Mouse (Mus musculus) kidney, embryonic 15.5 days (tissue): ENCODE measurements around the gene Smim27. TPM values are rescaled to one million over a fixed set of nuclear protein-coding genes. Genes with fewer than 3 reads are reported as not detected.

Experiments used
- ATAC-seq: fragments of 200-750 bp; cut with Nextera tagmentation; replicated peaks from 2 replicates; pipeline ENCODE4 v1.8.0; 2017; ENCODE audit warnings: moderate TSS enrichment; ENCODE audit not compliant: low FRiP score
- H3K27ac ChIP-seq: fragments of 300-500 bp; sonication (generic); 2 replicates; pipeline ENCODE4 v1.5.1; 2015; ENCODE audit warnings: mild to moderate bottlenecking, inconsistent platforms
- H3K27me3 ChIP-seq: fragments of 300-500 bp; sonication (generic); 2 replicates; pipeline ENCODE4 v1.6.1; 2015; ENCODE audit warnings: inconsistent platforms
- H3K36me3 ChIP-seq: fragments of 300-500 bp; sonication (generic); 2 replicates; pipeline ENCODE4 v1.6.1; 2015; ENCODE audit warnings: inconsistent platforms
- H3K4me1 ChIP-seq: fragments of 300-500 bp; sonication (generic); 2 replicates; pipeline ENCODE4 v1.6.1; 2015; ENCODE audit warnings: inconsistent platforms
- H3K4me2 ChIP-seq: fragments of 300-500 bp; sonication (generic); 2 replicates; pipeline ENCODE4 v1.6.1; 2015; ENCODE audit warnings: moderate library complexity, mild to moderate bottlenecking, inconsistent platforms
- H3K4me3 ChIP-seq: fragments of 300-500 bp; sonication (generic); replicated peaks from 2 replicates; pipeline ENCODE4 v1.5.1; 2015; ENCODE audit warnings: mild to moderate bottlenecking, inconsistent platforms
- H3K9ac ChIP-seq: fragments of 300-500 bp; sonication (generic); 2 replicates; pipeline ENCODE4 v1.6.1; 2015; ENCODE audit warnings: mild to moderate bottlenecking, inconsistent platforms
- H3K9me3 ChIP-seq: fragments of 300-500 bp; sonication (generic); replicated peaks from 2 replicates; pipeline ENCODE4 v1.6.1; 2016; ENCODE audit warnings: inconsistent platforms
- WGBS: fragments of 180-500 bp; shearing (Covaris S2); methylation state at CpG from one replicate; pipeline ENCODE4 v1.1.7; 2015; ENCODE audit warnings: mixed read lengths; 5-methylcytosine and 5-hydroxymethylcytosine counted together
- polyA plus RNA-seq: library from polyadenylated mRNA; unstranded; fragments of >200 nt; fragmentation: Nextera tagmentation; extraction: Ambion mirVana; gene quantifications from 2 replicates; pipeline ENCODE4 v1.2.1, GENCODE M21; 2015

The Smim27 gene
- polyA plus RNA-seq = 40.1 and 40.4 TPM in 2 replicates

DNA sequence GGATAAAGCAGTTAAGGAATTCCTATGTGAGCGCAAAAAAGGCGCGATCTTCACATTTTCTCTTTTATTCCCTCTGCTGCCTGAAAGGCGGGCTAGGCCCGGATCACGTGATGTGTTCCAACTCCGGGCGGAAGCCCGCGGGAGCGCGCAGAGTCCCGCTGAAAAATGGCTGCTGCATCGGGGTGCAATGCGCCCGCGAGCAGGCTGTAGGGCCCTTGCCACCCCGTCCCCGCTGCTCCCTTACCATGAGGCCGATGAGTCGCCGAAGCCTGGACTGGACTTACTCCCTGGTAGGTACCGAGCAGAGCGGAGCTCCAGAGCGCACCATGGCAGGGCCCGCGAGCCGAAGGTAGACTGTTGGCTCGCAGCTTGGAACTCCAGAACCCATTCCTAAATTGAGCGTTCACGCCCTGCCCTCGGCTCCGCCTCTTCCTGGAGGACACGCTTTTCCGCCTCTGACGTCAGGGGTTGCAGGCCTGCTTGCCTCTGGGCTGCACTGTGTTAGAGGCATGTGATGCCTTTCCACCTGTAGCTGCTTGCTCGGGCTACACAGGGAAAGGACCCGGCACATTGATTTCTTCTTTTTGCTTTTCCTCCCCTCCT is at the start of gene Smim27, which contains the start of gene Topors:
Gene Smim27 (plus strand): TSS at position 150 of the 603 bp plus-strand sequence.
Gene Topors (minus strand): TSS at position 421 of the 603 bp plus-strand sequence.
- Histone ChIP-seq H3K9ac (peak within 1 kb of the TSS; percentile 74), H3K4me2 (peak within 1 kb of the TSS; percentile 88), H3K27ac (peak within 1 kb of the TSS; percentile 100), H3K4me1 (peaks cover 29% of the 10 kb centered on the region), H3K27me3 (no peaks in the 10 kb centered on the region), H3K36me3 (peaks cover 49% of the 10 kb centered on the region), H3K4me3 (peak within 1 kb of the TSS; percentile 82), H3K9me3 (no peaks in the 10 kb centered on the region)
- under 1% methylated on average over 38 of the region's 38 CpGs for WGBS
- ATAC-seq = peak; percentile 97

- no peak overlapping the region for H3K9ac ChIP-seq
Measured at GRCm38 (mm10) chr4:40220437-40220836, 48.9 kb upstream of the Smim27 start.

DNA sequence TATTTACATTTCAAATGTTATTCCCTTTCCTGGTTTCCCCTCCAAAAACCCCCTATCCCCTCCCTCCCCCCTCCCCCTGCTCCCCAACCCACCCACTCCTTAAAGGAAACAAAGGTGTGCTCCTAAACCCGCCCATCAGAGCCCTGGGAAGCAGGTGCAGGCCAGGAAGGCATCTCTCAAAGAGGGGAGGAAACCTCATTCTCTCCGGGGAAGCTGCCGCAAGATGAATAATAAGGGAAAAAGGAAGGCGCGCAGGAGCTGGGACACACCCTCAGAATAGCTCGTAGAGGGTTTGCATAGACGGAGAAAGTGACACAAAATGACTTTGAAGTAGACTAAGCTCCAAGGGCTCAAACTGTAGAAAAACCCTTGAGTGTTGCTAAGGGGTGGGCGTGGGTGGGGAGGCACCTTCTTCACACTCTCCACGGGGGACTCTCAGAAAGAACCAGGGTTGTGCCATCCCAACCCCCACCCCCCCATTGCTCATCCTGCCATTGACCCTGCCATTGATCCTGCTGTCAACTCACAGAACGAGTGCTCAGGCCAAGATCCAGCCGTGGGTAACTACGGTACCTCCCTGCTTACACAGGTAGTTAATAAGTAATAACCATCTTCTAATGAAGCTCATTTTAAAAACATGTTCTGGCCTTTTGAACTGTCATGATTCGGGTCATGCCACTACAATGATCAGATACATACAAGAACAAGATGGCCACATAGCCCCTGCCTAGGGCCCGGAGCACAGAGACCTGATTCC is 48.2 kb upstream of the Smim27 start:
- Histone ChIP-seq H3K27me3 (no peaks in the 10 kb centered on the region), H3K9ac (no peak overlapping the region), H3K9me3 (no peaks in the 10 kb centered on the region), H3K27ac (no peak overlapping the region), H3K36me3 (peaks cover 9% of the 10 kb centered on the region; the same call in 1 of the 2 replicates), H3K4me3 (no peak overlapping the region), H3K4me2 (no peak overlapping the region), H3K4me1 (0 out of 2 replicates have a peak, but pooled peaks cover 4% of the 10 kb centered on the region)
- no peak; the same call in 1 of the 2 replicates for ATAC-seq
- WGBS = 34% methylated on average over 14 of the region's 14 CpGs

More at GRCm38 (mm10) chr4:40220437-40220836, 48.9 kb upstream of the Smim27 start:
- ATAC-seq = no peak
- Histone ChIP-seq H3K27ac (no peak overlapping the region), H3K4me3 (no peak overlapping the region), H3K4me1 (0 out of 2 replicates have a peak, but pooled peaks cover 4% of the 10 kb centered on the region), H3K36me3 (peaks cover 9% of the 10 kb centered on the region; the same call in 1 of the 2 replicates), H3K27me3 (no peaks in the 10 kb centered on the region), H3K4me2 (no peak overlapping the region), H3K9me3 (no peaks in the 10 kb centered on the region)
- 31% methylated on average over 12 of the region's 12 CpGs for WGBS

- peaks cover 7% of the 10 kb centered on the region; the same call in 1 of the 2 replicates for H3K36me3 ChIP-seq
- H3K4me1 ChIP-seq = 0 out of 2 replicates have a peak, but pooled peaks cover 4% of the 10 kb centered on the region
- WGBS = 50% methylated on average over 21 of the region's 21 CpGs
- no peak overlapping the region for H3K4me3 ChIP-seq
- H3K27ac ChIP-seq = no peak overlapping the region
- no peaks in the 10 kb centered on the region for H3K27me3 ChIP-seq
- no peaks in the 10 kb centered on the region for H3K9me3 ChIP-seq
- H3K4me2 ChIP-seq = no peak overlapping the region
- no peak overlapping the region for H3K9ac ChIP-seq
- no peak for ATAC-seq
Measured at GRCm38 (mm10) chr4:40221876-40222585, 47.3 kb upstream of the Smim27 start.

- Histone ChIP-seq H3K4me2 (no peak overlapping the region), H3K9me3 (no peaks in the 10 kb centered on the region), H3K27me3 (no peaks in the 10 kb centered on the region), H3K27ac (no peak overlapping the region), H3K4me1 (0 out of 2 replicates have a peak, but pooled peaks cover 3% of the 10 kb centered on the region), H3K4me3 (no peak overlapping the region), H3K36me3 (peaks cover 16% of the 10 kb centered on the region; the same call in 1 of the 2 replicates), H3K9ac (no peak overlapping the region)
- WGBS = 70% methylated on average over 5 of the region's 5 CpGs
- ATAC-seq = no peak
Measured at GRCm38 (mm10) chr4:40226095-40226494, 43.3 kb upstream of the Smim27 start.

- H3K4me3 ChIP-seq = no peak overlapping the region
- H3K27me3 ChIP-seq = no peaks in the 10 kb centered on the region
- no peak overlapping the region for H3K27ac ChIP-seq
- 87% methylated on average over 11 of the region's 11 CpGs for WGBS
- no peak overlapping the region for H3K9ac ChIP-seq
- peaks cover 16% of the 10 kb centered on the region; the same call in 1 of the 2 replicates for H3K36me3 ChIP-seq
- ATAC-seq = no peak
- H3K4me1 ChIP-seq = no peaks in the 10 kb centered on the region
- no peak overlapping the region for H3K4me2 ChIP-seq
- no peaks in the 10 kb centered on the region for H3K9me3 ChIP-seq
Measured at GRCm38 (mm10) chr4:40227131-40227530, 42.2 kb upstream of the Smim27 start.

GRCm38 (mm10) chr4:40227886-40228285 is 41.5 kb upstream of the Smim27 start:
- Histone ChIP-seq H3K9me3 (no peaks in the 10 kb centered on the region), H3K4me2 (no peak overlapping the region), H3K4me1 (no peaks in the 10 kb centered on the region), H3K9ac (no peak overlapping the region), H3K27me3 (no peaks in the 10 kb centered on the region), H3K4me3 (no peak overlapping the region), H3K36me3 (peaks cover 16% of the 10 kb centered on the region; the same call in 1 of the 2 replicates), H3K27ac (no peak overlapping the region)
- WGBS = 91% methylated on average over 7 of the region's 7 CpGs
- no peak for ATAC-seq

DNA sequence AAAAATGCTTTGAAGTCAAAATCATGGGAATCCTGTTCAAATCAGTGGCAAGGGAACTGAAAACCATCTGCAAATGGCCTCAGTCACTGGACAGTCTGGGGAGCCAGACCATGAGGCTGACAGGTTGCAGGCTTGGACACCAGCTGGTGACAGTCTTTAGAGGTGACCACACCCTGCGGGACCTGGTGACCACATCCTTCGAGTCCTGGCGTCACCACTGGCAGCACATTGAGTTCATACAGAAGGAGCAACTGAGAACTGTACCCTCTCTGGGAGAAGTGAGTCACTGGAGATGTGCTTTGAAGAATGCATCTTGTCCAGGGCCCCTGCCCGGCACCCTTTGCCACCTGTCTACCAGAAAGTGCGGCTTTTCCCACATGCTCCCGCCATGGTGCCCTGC is 39.7 kb upstream of the Smim27 start:
- no peak overlapping the region for H3K9ac ChIP-seq
- H3K4me1 ChIP-seq = no peaks in the 10 kb centered on the region
- H3K4me2 ChIP-seq = no peak overlapping the region
- WGBS = 94% methylated on average over 6 of the region's 6 CpGs
- no peak overlapping the region for H3K4me3 ChIP-seq
- no peak for ATAC-seq
- H3K36me3 ChIP-seq = peaks cover 9% of the 10 kb centered on the region; the same call in 1 of the 2 replicates
- H3K27ac ChIP-seq = no peak overlapping the region
- no peaks in the 10 kb centered on the region for H3K9me3 ChIP-seq
- H3K27me3 ChIP-seq = no peaks in the 10 kb centered on the region

- Histone ChIP-seq H3K4me1 (no peaks in the 10 kb centered on the region), H3K4me3 (no peak overlapping the region), H3K9ac (no peak overlapping the region), H3K36me3 (peaks cover 1% of the 10 kb centered on the region; the same call in 1 of the 2 replicates), H3K27ac (no peak overlapping the region), H3K9me3 (no peaks in the 10 kb centered on the region), H3K4me2 (no peak overlapping the region), H3K27me3 (no peaks in the 10 kb centered on the region)
- 92% methylated on average over 7 of the region's 7 CpGs for WGBS
- ATAC-seq = no peak
Measured at GRCm38 (mm10) chr4:40233062-40233664, 36.2 kb upstream of the Smim27 start.

DNA sequence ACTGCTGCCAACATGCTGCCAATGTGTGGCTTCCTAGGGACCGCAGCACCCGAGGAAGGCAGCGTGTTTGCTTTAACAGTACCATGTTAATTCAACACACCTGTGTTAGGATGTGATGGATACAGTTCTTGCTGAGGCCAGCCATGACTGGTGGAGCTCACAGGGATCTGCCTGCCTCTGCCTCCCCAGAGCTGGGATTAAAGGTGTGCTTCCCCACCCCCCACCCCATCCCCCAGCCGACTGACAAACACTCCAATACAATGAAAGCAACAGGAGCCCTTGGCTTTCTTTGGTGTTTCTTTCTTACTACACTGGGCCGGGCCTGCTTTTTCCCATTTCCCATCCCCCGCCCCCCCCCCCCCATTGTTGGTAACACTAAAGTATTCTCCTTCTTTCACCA is 35.1 kb upstream of the Smim27 start:
- no peak overlapping the region for H3K4me3 ChIP-seq
- H3K27me3 ChIP-seq = no peaks in the 10 kb centered on the region
- no peaks in the 10 kb centered on the region for H3K9me3 ChIP-seq
- no peak overlapping the region for H3K27ac ChIP-seq
- H3K36me3 ChIP-seq = no peaks in the 10 kb centered on the region
- no peak overlapping the region for H3K4me2 ChIP-seq
- no peak overlapping the region for H3K9ac ChIP-seq
- H3K4me1 ChIP-seq = peaks cover 9% of the 10 kb centered on the region; the same call in 1 of the 2 replicates
- WGBS = 87% methylated on average over 6 of the region's 6 CpGs
- ATAC-seq = no peak

DNA sequence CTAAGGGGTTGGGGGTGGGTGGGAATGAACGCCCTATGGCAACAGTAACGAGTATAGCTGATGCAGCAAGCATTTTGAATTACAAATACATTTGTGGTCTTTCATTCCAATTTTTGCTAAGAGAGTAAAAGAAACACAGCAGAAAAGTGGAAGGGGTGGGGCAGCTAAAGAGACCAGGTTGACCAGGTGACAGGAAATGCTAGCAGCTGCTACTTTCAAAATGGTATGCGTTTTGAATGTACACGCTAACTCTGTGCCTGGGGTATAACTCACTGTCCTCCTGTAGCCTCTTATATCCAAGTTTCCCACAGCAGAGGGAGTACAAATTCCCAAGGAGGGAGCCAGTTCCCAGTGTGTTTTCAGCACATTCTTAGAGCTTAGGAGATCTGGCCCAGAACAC is 32.5 kb upstream of the Smim27 start:
- no peak for ATAC-seq

More for the DNA sequence above, 32.5 kb upstream of the Smim27 start:
- Histone ChIP-seq H3K9ac (no peak overlapping the region), H3K27ac (no peak overlapping the region), H3K4me1 (peaks cover 14% of the 10 kb centered on the region), H3K4me3 (no peak overlapping the region), H3K27me3 (no peaks in the 10 kb centered on the region), H3K36me3 (no peaks in the 10 kb centered on the region), H3K9me3 (no peaks in the 10 kb centered on the region), H3K4me2 (no peak overlapping the region)
- WGBS = 79% methylated on average over 4 of the region's 4 CpGs
